Mouse (Mus musculus) c-Kit-positive CD71-negative TER-119-negative erythroid progenitor cells, embryonic 14.5 days (primary cell): Measurements from ENCODE around the gene Defa32.
"Not testable (repeated sequence)": the region's sequence is repeated elsewhere in the genome, so short reads cannot be mapped to it uniquely, and the experiment has no call there.

Experiments used
- DNase-seq: peaks from one replicate; pipeline ENCODE4 v3.0.0-alpha.2; 2013; ENCODE audit warnings: low read depth

Defa32 gene

DNA sequence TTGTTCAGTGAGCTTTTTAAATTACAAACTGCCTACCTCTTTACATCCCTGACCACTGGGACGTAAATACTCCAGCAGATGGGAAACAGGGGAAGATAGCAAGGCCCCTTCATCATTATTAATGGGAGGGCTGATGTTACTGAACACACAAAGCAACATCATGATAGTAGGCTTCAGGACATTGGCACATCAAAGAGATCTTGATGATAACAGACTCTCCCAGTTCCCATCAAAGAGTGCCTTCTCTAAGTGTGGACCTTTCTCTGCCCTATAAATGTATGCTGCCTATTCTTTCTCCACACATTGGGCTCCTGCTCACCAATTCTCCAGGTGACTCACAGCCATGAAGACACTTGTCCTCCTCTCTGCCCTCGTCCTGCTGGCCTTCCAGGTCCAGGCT lies at the start of gene Defa32:
Gene Defa32 (plus strand): TSS at position 301 of the 400 bp plus-strand sequence.
- not testable (repeated sequence) for DNase-seq

GRCm38 (mm10) chr8:21508958-21509357 lies 19.9 kb upstream of the Defa32 start, which contains the start of gene Defa20:
TSS of gene Defa20 (plus strand) at chr8:21509258.
- not testable (repeated sequence) for DNase-seq

- not testable (repeated sequence) for DNase-seq
These were observed 36.3 kb downstream of the Defa32 start, which contains the start of gene Defa37 for GRCm38 (mm10) chr8:21565086-21565485. TSS of gene Defa37 (plus strand) at chr8:21565386.
